Mouse (Mus musculus) monocyte, adult 5-6 weeks (primary cell): Measurements from ENCODE around the gene Gm49396. TPM values are rescaled to one million over a fixed set of nuclear protein-coding genes. Genes with fewer than 3 reads are reported as not detected.

Experiments used
- ATAC-seq: fragments of 153-309, 156-312 bp; replicated peaks from 2 replicates; pipeline ENCODE4 v1.8.0; 2017; ENCODE audit warnings: mild to moderate bottlenecking; ENCODE audit not compliant: low TSS enrichment, insufficient number of reproducible peaks, severe bottlenecking, poor library complexity, low FRiP score
- total RNA-seq: library from RNA; stranded (forward); fragments of 200-1000, 200-491, 200-594 nt; gene quantifications from 3 replicates; pipeline ENCODE4 v1.2.3, GENCODE M21; 2017

Gm49396 gene
- total RNA-seq: 3.5 to 14.5 TPM (median 11.1 TPM) in 3 replicates

- ATAC-seq: peak; percentile 76
These were observed at the start of gene Gm49396, which contains the start of the genes U2af1l4 and Psenen for GRCm38 (mm10) chr7:30563117-30563905. Gm49396 (plus strand) TSS chr7:30563344. U2af1l4 (plus strand) TSS chr7:30563301. Psenen (minus strand) TSS chr7:30563627.

DNA sequence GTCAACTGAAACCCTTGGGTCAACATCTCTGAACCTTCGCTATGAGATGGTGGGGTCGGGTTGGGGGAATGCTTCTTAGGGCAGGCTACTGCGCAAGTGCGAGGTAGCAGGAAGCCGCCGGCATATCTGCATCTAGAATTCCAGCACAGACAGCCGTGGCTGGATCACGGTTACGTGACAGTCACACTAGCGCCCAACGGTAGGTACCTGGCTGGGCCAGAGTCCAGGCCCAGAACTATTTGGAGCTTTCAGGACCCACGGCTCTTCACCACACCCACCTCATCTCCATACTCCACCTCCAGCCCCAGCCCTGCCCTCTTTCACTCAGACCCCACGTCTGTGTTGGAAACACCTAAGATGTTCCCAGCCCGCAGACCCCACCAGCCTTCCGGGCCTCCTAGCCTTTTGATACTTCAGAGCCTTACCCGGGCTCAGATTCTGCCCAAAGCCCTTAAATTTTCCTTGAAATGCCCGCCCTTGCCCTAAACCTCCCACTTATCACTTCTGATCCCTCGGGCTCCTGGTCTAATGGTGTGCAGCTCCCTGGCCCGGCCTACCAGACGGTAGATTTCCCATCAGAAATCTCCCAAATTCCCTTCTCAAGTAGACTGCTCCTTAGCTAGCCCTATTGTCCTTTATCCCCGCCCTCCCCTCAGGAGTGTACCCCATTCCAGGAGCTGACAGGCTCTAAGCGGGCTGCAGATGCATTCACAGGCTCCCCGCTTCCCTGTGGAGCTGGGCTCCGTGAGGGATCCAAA, 48.0 kb upstream of the Gm49396 start:
- no peak for ATAC-seq

- no peak for ATAC-seq
These were observed 44.8 kb upstream of the Gm49396 start for GRCm38 (mm10) chr7:30518325-30518724.

DNA sequence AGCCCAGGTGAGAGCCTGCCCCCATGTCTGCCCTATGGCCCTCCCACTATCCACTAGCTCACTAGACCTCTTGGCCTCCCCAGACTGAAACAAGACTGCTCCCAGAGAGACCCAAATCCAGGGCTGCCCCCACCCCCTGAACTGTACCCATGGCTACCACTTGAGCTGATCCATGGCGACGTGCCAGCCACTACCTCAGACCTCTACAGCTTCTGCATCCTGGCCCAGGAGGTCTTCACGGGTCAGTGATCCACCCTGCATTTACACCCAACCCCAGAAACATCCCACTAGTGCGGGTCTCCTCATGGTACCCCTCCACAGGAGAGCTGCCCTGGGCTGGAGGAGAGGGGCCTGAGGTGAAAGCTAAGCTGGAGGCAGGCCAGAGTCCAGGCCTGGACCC, 42.7 kb upstream of the Gm49396 start:
- ATAC-seq: no peak

GRCm38 (mm10) chr7:30520856-30521255, 42.3 kb upstream of the Gm49396 start:
- no peak for ATAC-seq

DNA sequence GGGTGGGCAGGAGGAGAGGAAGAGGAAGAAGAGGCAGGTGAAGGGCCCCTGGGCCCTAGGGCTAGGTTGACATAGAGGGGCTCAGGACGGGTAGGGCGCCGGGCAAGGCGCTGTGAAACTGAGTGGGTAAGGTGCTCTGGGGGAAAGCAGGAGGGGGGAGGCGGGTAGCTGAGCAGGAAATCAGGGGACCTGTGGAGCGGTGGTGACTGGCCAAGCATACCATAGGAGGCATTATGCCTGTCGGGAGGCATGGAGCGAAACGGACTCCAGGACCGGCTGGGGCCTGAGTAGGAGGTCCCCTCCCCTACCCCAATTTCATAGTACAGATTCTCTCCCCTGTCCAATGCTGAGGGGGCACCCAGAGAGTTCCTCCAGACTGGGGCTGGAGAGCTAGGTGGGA, 40.3 kb upstream of the Gm49396 start:
- ATAC-seq: no peak

DNA sequence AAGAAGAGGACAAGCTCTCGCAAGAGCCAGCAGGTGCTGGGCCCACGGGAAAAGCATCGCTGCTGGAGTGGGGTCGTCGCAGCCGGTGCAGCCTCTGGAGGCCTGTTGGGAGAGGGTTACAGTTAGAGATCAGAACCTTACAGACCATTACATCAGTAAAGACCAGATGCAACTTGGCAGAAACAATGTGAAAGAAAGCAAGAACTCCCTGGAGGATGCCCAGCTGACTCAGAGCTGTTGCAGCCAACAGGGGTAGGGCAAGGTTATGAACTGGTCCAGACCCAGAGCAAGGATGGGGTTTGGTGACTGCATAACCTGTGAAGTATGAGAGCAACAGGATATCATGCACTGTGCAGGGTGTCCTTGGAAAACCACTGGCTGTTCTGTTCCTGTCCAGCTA, 38.7 kb upstream of the Gm49396 start:
- no peak for ATAC-seq

DNA sequence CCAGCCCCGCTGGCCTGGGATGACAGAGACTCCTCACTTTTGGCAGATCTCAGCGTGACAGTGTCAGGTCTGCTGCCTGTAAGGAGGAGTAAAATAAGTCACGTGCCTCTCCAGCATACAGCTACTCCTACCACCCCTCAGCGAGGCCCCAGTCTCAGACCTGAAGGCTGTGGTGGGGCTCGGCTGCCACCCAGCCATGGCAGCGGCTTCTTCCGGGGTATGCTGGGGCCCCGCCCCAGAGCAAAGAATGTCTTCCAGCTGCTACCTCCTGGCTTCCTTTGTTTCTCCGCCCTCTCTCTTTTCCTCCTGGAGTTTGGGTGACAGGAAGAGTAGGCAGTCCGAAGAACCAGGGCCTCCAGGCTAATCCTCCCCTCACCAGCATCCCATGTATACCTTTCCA, 37.2 kb upstream of the Gm49396 start:
- ATAC-seq: no peak

GRCm38 (mm10) chr7:30526399-30526798, 36.7 kb upstream of the Gm49396 start:
- no peak for ATAC-seq

- no peak for ATAC-seq
These were observed 36.2 kb upstream of the Gm49396 start for GRCm38 (mm10) chr7:30526981-30527380.

DNA sequence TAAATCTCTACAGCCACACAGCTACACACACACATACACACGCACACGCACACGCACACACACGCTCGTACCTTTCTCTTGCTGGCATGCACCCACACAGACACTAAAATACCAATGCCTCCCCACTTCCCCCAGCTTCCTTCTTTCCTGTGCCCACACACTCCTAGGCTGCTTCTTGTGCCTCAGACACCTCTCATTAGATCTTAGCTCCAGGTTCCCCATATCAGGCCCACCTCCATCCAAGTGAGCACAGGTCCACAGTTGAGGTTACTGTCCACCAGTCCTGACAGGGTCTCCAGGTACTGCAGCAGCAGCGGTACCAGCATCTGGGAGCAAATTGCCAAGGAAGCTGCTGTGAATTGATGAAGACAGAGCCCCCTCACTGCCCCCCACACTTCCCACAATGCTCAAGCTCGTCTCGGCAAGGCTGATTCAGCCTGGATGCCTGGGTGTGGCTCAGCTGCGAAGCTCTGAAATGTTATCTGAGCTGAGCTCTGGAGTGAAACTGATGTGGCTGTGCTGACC, 31.8 kb upstream of the Gm49396 start:
- no peak for ATAC-seq

GRCm38 (mm10) chr7:30532931-30533330, 30.2 kb upstream of the Gm49396 start:
- no peak for ATAC-seq

- no peak; the same call in 1 of the 2 replicates for ATAC-seq
These were observed 29.1 kb upstream of the Gm49396 start for GRCm38 (mm10) chr7:30533941-30534632.

- ATAC-seq: peak; percentile 89
These were observed 28.2 kb upstream of the Gm49396 start, which contains the start of gene Arhgap33 for GRCm38 (mm10) chr7:30534633-30535577. Arhgap33 (minus strand) TSS chr7:30535060.

DNA sequence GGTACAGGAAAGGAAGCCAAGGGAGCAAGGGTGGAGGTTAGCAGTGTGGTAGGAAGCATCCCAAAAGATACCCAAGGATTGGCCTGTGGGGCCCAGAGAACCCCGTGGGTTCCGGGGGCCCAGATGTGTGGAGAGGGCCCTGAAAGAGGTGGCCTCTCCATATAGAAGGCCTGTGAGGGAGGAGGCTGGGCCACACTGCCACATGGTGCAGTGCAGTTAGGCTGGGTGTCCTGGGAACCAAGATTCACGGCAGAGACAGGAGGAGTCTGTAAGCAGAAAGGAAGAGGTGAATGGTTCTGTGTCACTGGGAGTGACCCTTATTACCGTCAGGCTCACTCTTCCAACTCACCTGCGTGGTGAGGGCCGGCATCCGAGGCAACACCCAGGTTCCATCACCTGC, 22.6 kb upstream of the Gm49396 start:
- ATAC-seq: no peak; the same call in 1 of the 2 replicates

DNA sequence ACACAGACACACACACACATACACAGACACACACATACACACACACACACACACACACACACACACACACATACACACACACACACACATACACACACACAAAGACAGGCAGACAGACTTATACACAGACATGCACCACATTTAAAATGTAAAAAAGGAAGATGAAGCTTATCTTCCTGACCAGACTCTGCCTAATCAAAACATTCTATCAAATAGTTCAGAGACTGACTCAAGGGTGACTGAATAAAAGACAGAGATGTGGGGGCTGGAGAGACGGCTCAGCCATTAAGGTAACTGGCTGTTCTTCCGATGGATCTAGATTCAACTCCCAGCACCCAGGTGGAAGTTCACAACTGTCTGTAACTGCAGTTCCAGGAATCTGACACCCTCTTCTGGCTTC, 18.8 kb upstream of the Gm49396 start:
- no peak for ATAC-seq

GRCm38 (mm10) chr7:30549880-30550279, 13.3 kb upstream of the Gm49396 start:
- no peak for ATAC-seq

DNA sequence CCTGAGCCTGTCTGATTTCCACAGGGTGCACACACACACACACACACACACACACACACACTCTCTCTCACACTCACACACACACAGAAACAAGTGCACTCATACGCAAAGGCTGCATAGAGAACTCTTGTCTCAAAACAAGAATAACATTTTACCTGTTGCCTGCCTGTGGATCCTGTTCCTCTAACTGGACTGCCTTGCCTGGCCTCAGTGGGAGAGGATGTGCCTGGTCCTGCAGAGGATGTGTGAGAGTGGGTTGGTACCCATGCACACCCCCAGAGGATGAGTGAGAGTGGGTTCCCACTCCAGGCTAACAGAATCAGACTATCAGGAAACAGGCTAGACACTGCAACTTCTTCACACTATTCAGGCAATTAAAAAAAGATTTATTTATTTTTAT, 12.5 kb upstream of the Gm49396 start:
- ATAC-seq: no peak
